ENCODE assay signal across 9 mouse cellular contexts in genomic region chr13:44316747-44317446, GRCm38 (mm10).
A peak's percentile ranks its signal among the peaks of the same experiment; 100 is the strongest.
DNase-seq lines count a peak whose midpoint lies in the region; ATAC-seq lines count a peak whose summit lies in the region.
"Had no signal": no experiment of that assay in that cellular context is flagged by ENCODE, and none has a peak within 500 bp of the region (broad histone marks: within the 10 kb centered on the region; RNA-seq: fewer than 3 reads in every experiment).

No protein-coding gene starts in this region.

- peak; percentile 41 to 72 for DNase-seq in frontal cortex, adult 2 months (ENCODE audit: extremely low spot score in 1 of 2, low spot score in 1 of 2)
- DNase-seq in frontal cortex, postnatal 25 days (ENCODE audit: low spot score in 2 of 2), result no peak
- DNase-seq in kidney, postnatal 4 days, result peak; percentile 34 to 49
- DNase-seq in kidney, adult 9 months, result no peak
- peak; percentile 85 for DNase-seq in brain, adult 2 months (ENCODE audit: low read depth, low spot score)
- DNase-seq in heart, postnatal 25 days (ENCODE audit: low spot score), result peak; percentile 42
- no peak for DNase-seq in spleen, postnatal 36 days (ENCODE audit: low spot score in 2 of 2)
- DNase-seq: cerebellum, adult 9-11 months had no signal

- no peak for ATAC-seq in monocyte, adult 5-6 weeks (replicated peaks; ENCODE audit: insufficient number of reproducible peaks, low FRiP score, low TSS enrichment, poor library complexity, severe bottlenecking)

- intact Hi-C loops in heart, postnatal 25 days (cut with DNase I), result no loop called here

Comparison
In these comparisons a context has a peak if more than half of its experiments do, and no peak if none do; other contexts are left out.
1. DNase-seq: peak in frontal cortex, adult 2 months (2 of 2), kidney, postnatal 4 days (2 of 2), brain, adult 2 months (single experiment) and heart, postnatal 25 days (single experiment); none in frontal cortex, postnatal 25 days (0 of 2), kidney, adult 9 months (single experiment) and spleen, postnatal 36 days (0 of 2).